Mouse (Mus musculus): ENCODE measurements at regions not wholly inside any gene's neighbourhood (a gene's known extent, or its start where the extent isn't known, plus 50 kb on each side); places are given as distances from the start of the nearest gene placed in this dataset.

- no peak overlapping the region for H3K9ac ChIP-seq (replicated peaks; ENCODE audit: low read length)
- no peaks in the 10 kb centered on the region for H3K27me3 ChIP-seq (ENCODE audit: insufficient read depth, low read length)
- H3K4me3 ChIP-seq (ENCODE audit: low read length), result no peak overlapping the region
- H3K4me1 ChIP-seq (ENCODE audit: insufficient read depth, low read length), result no peaks in the 10 kb centered on the region
- no peaks in the 10 kb centered on the region for H3K9me3 ChIP-seq (ENCODE audit: low read length)
- H3K4me2 ChIP-seq (replicated peaks; ENCODE audit: low read depth, low read length), result no peak overlapping the region
- ATAC-seq (ENCODE audit: low FRiP score, low TSS enrichment), result no peak
- no peaks in the 10 kb centered on the region for H3K36me3 ChIP-seq (ENCODE audit: insufficient read depth, low read length)
- H3K27ac ChIP-seq (ENCODE audit: low read length), result no peak overlapping the region
- 68% methylated on average over 3 of the region's 3 CpGs for WGBS
Measured at GRCm38 (mm10) chr11:71480094-71480493, 249.6 kb upstream of the Nlrp1b start.

- Histone ChIP-seq H3K9ac (replicated peaks; ENCODE audit: low read length) (no peak overlapping the region), H3K4me1 (ENCODE audit: insufficient read depth, low read length) (no peaks in the 10 kb centered on the region), H3K36me3 (ENCODE audit: insufficient read depth, low read length) (no peaks in the 10 kb centered on the region), H3K9me3 (ENCODE audit: low read length) (peaks cover 6% of the 10 kb centered on the region), H3K4me2 (replicated peaks; ENCODE audit: low read depth, low read length) (no peak overlapping the region), H3K4me3 (ENCODE audit: low read length) (no peak overlapping the region), H3K27ac (ENCODE audit: low read length) (no peak overlapping the region), H3K27me3 (ENCODE audit: insufficient read depth, low read length) (no peaks in the 10 kb centered on the region)
- ATAC-seq (ENCODE audit: low FRiP score, low TSS enrichment), result no peak
- 37% methylated on average over 5 of the region's 5 CpGs for WGBS
Measured at GRCm38 (mm10) chr11:71497863-71498262, 251.9 kb upstream of the Wscd1 start.

GRCm38 (mm10) chr11:71498299-71498698, 251.4 kb upstream of the Wscd1 start:
- ATAC-seq (ENCODE audit: low FRiP score, low TSS enrichment), result no peak
- Histone ChIP-seq H3K4me1 (ENCODE audit: insufficient read depth, low read length) (no peaks in the 10 kb centered on the region), H3K36me3 (ENCODE audit: insufficient read depth, low read length) (no peaks in the 10 kb centered on the region), H3K9me3 (ENCODE audit: low read length) (peaks cover 1% of the 10 kb centered on the region), H3K27ac (ENCODE audit: low read length) (no peak overlapping the region), H3K4me2 (replicated peaks; ENCODE audit: low read depth, low read length) (no peak overlapping the region), H3K9ac (replicated peaks; ENCODE audit: low read length) (no peak overlapping the region), H3K27me3 (ENCODE audit: insufficient read depth, low read length) (no peaks in the 10 kb centered on the region), H3K4me3 (ENCODE audit: low read length) (no peak overlapping the region)
- 76% methylated on average over 3 of the region's 3 CpGs for WGBS

GRCm38 (mm10) chr11:71502156-71502555, 247.6 kb upstream of the Wscd1 start:
- no peak overlapping the region for H3K9ac ChIP-seq (replicated peaks; ENCODE audit: low read length)
- H3K4me2 ChIP-seq (replicated peaks; ENCODE audit: low read depth, low read length), result no peak overlapping the region
- WGBS, result 81% methylated on average over 3 of the region's 3 CpGs
- no peak overlapping the region for H3K27ac ChIP-seq (ENCODE audit: low read length)
- no peak overlapping the region for H3K4me3 ChIP-seq (ENCODE audit: low read length)
- H3K9me3 ChIP-seq (ENCODE audit: low read length), result no peaks in the 10 kb centered on the region
- H3K36me3 ChIP-seq (ENCODE audit: insufficient read depth, low read length), result no peaks in the 10 kb centered on the region
- no peaks in the 10 kb centered on the region for H3K4me1 ChIP-seq (ENCODE audit: insufficient read depth, low read length)
- H3K27me3 ChIP-seq (ENCODE audit: insufficient read depth, low read length), result no peaks in the 10 kb centered on the region
- ATAC-seq (ENCODE audit: low FRiP score, low TSS enrichment), result no peak

GRCm38 (mm10) chr11:71512271-71513066, 237.3 kb upstream of the Wscd1 start:
- Histone ChIP-seq H3K4me1 (ENCODE audit: insufficient read depth, low read length) (peaks cover 40% of the 10 kb centered on the region), H3K9ac (replicated peaks; ENCODE audit: low read length) (no peak overlapping the region), H3K9me3 (ENCODE audit: low read length) (no peaks in the 10 kb centered on the region), H3K4me2 (replicated peaks; ENCODE audit: low read depth, low read length) (no peak overlapping the region), H3K36me3 (ENCODE audit: insufficient read depth, low read length) (no peaks in the 10 kb centered on the region), H3K27ac (ENCODE audit: low read length) (peak overlapping the region; percentile 13), H3K27me3 (ENCODE audit: insufficient read depth, low read length) (no peaks in the 10 kb centered on the region), H3K4me3 (ENCODE audit: low read length) (no peak overlapping the region)
- 44% methylated on average over 15 of the region's 15 CpGs for WGBS
- no peak for ATAC-seq (ENCODE audit: low FRiP score, low TSS enrichment)

- Histone ChIP-seq H3K27me3 (ENCODE audit: insufficient read depth, low read length) (no peaks in the 10 kb centered on the region), H3K9ac (replicated peaks; ENCODE audit: low read length) (no peak overlapping the region), H3K27ac (ENCODE audit: low read length) (no peak overlapping the region), H3K4me1 (ENCODE audit: insufficient read depth, low read length) (peaks cover 41% of the 10 kb centered on the region), H3K4me3 (ENCODE audit: low read length) (no peak overlapping the region), H3K9me3 (ENCODE audit: low read length) (no peaks in the 10 kb centered on the region), H3K36me3 (ENCODE audit: insufficient read depth, low read length) (no peaks in the 10 kb centered on the region), H3K4me2 (replicated peaks; ENCODE audit: low read depth, low read length) (no peak overlapping the region)
- 54% methylated on average over 3 of the region's 3 CpGs for WGBS
- peak; percentile 60; the same call in 1 of the 2 replicates for ATAC-seq (ENCODE audit: low FRiP score, low TSS enrichment)
Measured at GRCm38 (mm10) chr11:71513067-71513350, 236.7 kb upstream of the Wscd1 start.

GRCm38 (mm10) chr11:71515264-71515663, 234.5 kb upstream of the Wscd1 start:
- H3K4me2 ChIP-seq (replicated peaks; ENCODE audit: low read depth, low read length), result no peak overlapping the region
- 24% methylated on average over 6 of the region's 6 CpGs for WGBS
- peak; percentile 80 for ATAC-seq (ENCODE audit: low FRiP score, low TSS enrichment)
- no peak overlapping the region for H3K4me3 ChIP-seq (ENCODE audit: low read length)
- peak overlapping the region; percentile 51 for H3K27ac ChIP-seq (ENCODE audit: low read length)
- H3K9ac ChIP-seq (replicated peaks; ENCODE audit: low read length), result no peak overlapping the region
- H3K9me3 ChIP-seq (ENCODE audit: low read length), result no peaks in the 10 kb centered on the region
- peaks cover 41% of the 10 kb centered on the region for H3K4me1 ChIP-seq (ENCODE audit: insufficient read depth, low read length)
- no peaks in the 10 kb centered on the region for H3K27me3 ChIP-seq (ENCODE audit: insufficient read depth, low read length)
- H3K36me3 ChIP-seq (ENCODE audit: insufficient read depth, low read length), result no peaks in the 10 kb centered on the region

GRCm38 (mm10) chr11:71517377-71517776, 232.3 kb upstream of the Wscd1 start:
- WGBS, result 34% methylated on average over 5 of the region's 5 CpGs
- no peak for ATAC-seq (ENCODE audit: low FRiP score, low TSS enrichment)
- H3K4me3 ChIP-seq (ENCODE audit: low read length), result no peak overlapping the region

GRCm38 (mm10) chr11:71527691-71528090, 222.0 kb upstream of the Wscd1 start:
- H3K9me3 ChIP-seq (ENCODE audit: low read length), result no peaks in the 10 kb centered on the region
- H3K4me2 ChIP-seq (replicated peaks; ENCODE audit: low read depth, low read length), result no peak overlapping the region
- H3K4me3 ChIP-seq (ENCODE audit: low read length), result no peak overlapping the region
- no peak for ATAC-seq (ENCODE audit: low FRiP score, low TSS enrichment)
- H3K4me1 ChIP-seq (ENCODE audit: insufficient read depth, low read length), result no peaks in the 10 kb centered on the region
- no peak overlapping the region for H3K27ac ChIP-seq (ENCODE audit: low read length)
- H3K36me3 ChIP-seq (ENCODE audit: insufficient read depth, low read length), result no peaks in the 10 kb centered on the region
- 79% methylated on average over 2 of the region's 2 CpGs for WGBS
- no peak overlapping the region for H3K9ac ChIP-seq (replicated peaks; ENCODE audit: low read length)
- H3K27me3 ChIP-seq (ENCODE audit: insufficient read depth, low read length), result no peaks in the 10 kb centered on the region

More at GRCm38 (mm10) chr11:71517377-71517776, 232.3 kb upstream of the Wscd1 start:
- Histone ChIP-seq H3K36me3 (ENCODE audit: insufficient read depth, low read length) (no peaks in the 10 kb centered on the region), H3K27ac (ENCODE audit: low read length) (no peak overlapping the region), H3K9me3 (ENCODE audit: low read length) (no peaks in the 10 kb centered on the region), H3K4me2 (replicated peaks; ENCODE audit: low read depth, low read length) (no peak overlapping the region), H3K27me3 (ENCODE audit: insufficient read depth, low read length) (no peaks in the 10 kb centered on the region), H3K9ac (replicated peaks; ENCODE audit: low read length) (no peak overlapping the region), H3K4me1 (ENCODE audit: insufficient read depth, low read length) (peaks cover 39% of the 10 kb centered on the region)

GRCm38 (mm10) chr11:71528588-71528987, 221.1 kb upstream of the Wscd1 start:
- Histone ChIP-seq H3K4me2 (replicated peaks; ENCODE audit: low read depth, low read length) (no peak overlapping the region), H3K27me3 (ENCODE audit: insufficient read depth, low read length) (no peaks in the 10 kb centered on the region), H3K27ac (ENCODE audit: low read length) (no peak overlapping the region), H3K36me3 (ENCODE audit: insufficient read depth, low read length) (no peaks in the 10 kb centered on the region), H3K4me1 (ENCODE audit: insufficient read depth, low read length) (no peaks in the 10 kb centered on the region), H3K9ac (replicated peaks; ENCODE audit: low read length) (no peak overlapping the region), H3K9me3 (ENCODE audit: low read length) (no peaks in the 10 kb centered on the region), H3K4me3 (ENCODE audit: low read length) (no peak overlapping the region)
- no peak for ATAC-seq (ENCODE audit: low FRiP score, low TSS enrichment)
- 40% methylated on average over 4 of the region's 4 CpGs for WGBS

Measured in kidney, embryonic 16.5 days (tissue).